Mouse (Mus musculus) testis, adult 2 months (tissue): ENCODE measurements at regions not wholly inside any gene's neighbourhood (a gene's known extent, or its start where the extent isn't known, plus 50 kb on each side); places are given as distances from the start of the nearest gene placed in this dataset.

Experiments used
- H3K27ac ChIP-seq: fragments of 200-500 bp; 2 replicates; pipeline ENCODE4 v1.5.1; 2012; ENCODE audit warnings: low read depth, low read length; ENCODE audit not compliant: control insufficient read depth, insufficient read depth
- H3K27me3 ChIP-seq: fragments of 200-500 bp; 2 replicates; pipeline ENCODE4 v1.6.1; 2012; ENCODE audit warnings: mild to moderate bottlenecking, low read length, moderate library complexity; ENCODE audit not compliant: control insufficient read depth, insufficient read depth
- H3K36me3 ChIP-seq: fragments of 200-500 bp; 2 replicates; pipeline ENCODE4 v1.6.1; 2012; ENCODE audit warnings: mild to moderate bottlenecking, low read length; ENCODE audit not compliant: control insufficient read depth, insufficient read depth
- H3K4me1 ChIP-seq: fragments of 200-500 bp; 2 replicates; pipeline ENCODE4 v1.6.1; 2012; ENCODE audit warnings: low read length; ENCODE audit not compliant: control insufficient read depth, insufficient read depth
- H3K4me3 ChIP-seq: fragments of 200-500 bp; 2 replicates; pipeline ENCODE4 v1.5.1; 2012; ENCODE audit warnings: low read depth, mild to moderate bottlenecking, low read length, moderate library complexity, mixed read lengths; ENCODE audit not compliant: control insufficient read depth
- CTCF ChIP-seq: fragments of 200-500 bp; IDR thresholded peaks from 2 replicates; pipeline ENCODE4 v1.5.1; 2012; ENCODE audit warnings: low read depth, mild to moderate bottlenecking, inconsistent platforms, low read length, moderate library complexity; ENCODE audit not compliant: control insufficient read depth, insufficient read depth, insufficient replicate concordance
- POLR2A ChIP-seq: fragments of 200-500 bp; IDR thresholded peaks from 2 replicates; pipeline ENCODE4 v1.6.1; 2012; ENCODE audit warnings: low read depth, mild to moderate bottlenecking, inconsistent platforms, low read length, moderate library complexity; ENCODE audit not compliant: control insufficient read depth

GRCm38 (mm10) chr12:92317609-92318008 is 468.7 kb upstream of the Sel1l start:
- Histone ChIP-seq H3K27me3 (no peaks in the 10 kb centered on the region), H3K27ac (no peak overlapping the region), H3K4me1 (no peaks in the 10 kb centered on the region), H3K4me3 (no peak overlapping the region), H3K36me3 (no peaks in the 10 kb centered on the region)
- TF ChIP-seq POLR2A: no peak
- no peak for TF ChIP-seq CTCF

GRCm38 (mm10) chr12:92316285-92316684 is 467.3 kb upstream of the Sel1l start:
- TF ChIP-seq CTCF (no peak), POLR2A (no peak)
- Histone ChIP-seq H3K4me3 (no peak overlapping the region), H3K27me3 (no peaks in the 10 kb centered on the region), H3K27ac (no peak overlapping the region), H3K36me3 (no peaks in the 10 kb centered on the region), H3K4me1 (no peaks in the 10 kb centered on the region)

- Histone ChIP-seq H3K4me1 (no peaks in the 10 kb centered on the region), H3K4me3 (no peak overlapping the region), H3K27ac (no peak overlapping the region), H3K36me3 (no peaks in the 10 kb centered on the region), H3K27me3 (no peaks in the 10 kb centered on the region)
- no peak for TF ChIP-seq CTCF
- no peak for TF ChIP-seq POLR2A
These were observed 466.9 kb upstream of the Sel1l start for GRCm38 (mm10) chr12:92315820-92316219.

- H3K27ac ChIP-seq: no peak overlapping the region
- no peaks in the 10 kb centered on the region for H3K4me1 ChIP-seq
- H3K27me3 ChIP-seq: no peaks in the 10 kb centered on the region
- H3K36me3 ChIP-seq: no peaks in the 10 kb centered on the region
- TF ChIP-seq POLR2A (no peak), CTCF (peak; percentile 36; the same call in 1 of the 2 replicates)
- H3K4me3 ChIP-seq: no peak overlapping the region
These were observed 454.1 kb upstream of the Sel1l start for GRCm38 (mm10) chr12:92302951-92303591.

GRCm38 (mm10) chr12:92294887-92295286 is 445.9 kb upstream of the Sel1l start:
- no peaks in the 10 kb centered on the region for H3K36me3 ChIP-seq
- no peak overlapping the region for H3K27ac ChIP-seq
- H3K4me1 ChIP-seq: no peaks in the 10 kb centered on the region
- no peak for TF ChIP-seq CTCF
- TF ChIP-seq POLR2A: no peak
- H3K27me3 ChIP-seq: no peaks in the 10 kb centered on the region
- no peak overlapping the region for H3K4me3 ChIP-seq

- TF ChIP-seq CTCF (no peak), POLR2A (no peak)
- Histone ChIP-seq H3K36me3 (no peaks in the 10 kb centered on the region), H3K27ac (no peak overlapping the region), H3K27me3 (no peaks in the 10 kb centered on the region), H3K4me3 (no peak overlapping the region), H3K4me1 (no peaks in the 10 kb centered on the region)
These were observed 444.4 kb upstream of the Sel1l start for GRCm38 (mm10) chr12:92293341-92293720.

GRCm38 (mm10) chr12:92292460-92293340 is 443.7 kb upstream of the Sel1l start:
- Histone ChIP-seq H3K4me3 (no peak overlapping the region), H3K27ac (no peak overlapping the region), H3K4me1 (no peaks in the 10 kb centered on the region), H3K27me3 (no peaks in the 10 kb centered on the region), H3K36me3 (no peaks in the 10 kb centered on the region)
- no peak for TF ChIP-seq CTCF
- no peak for TF ChIP-seq POLR2A
